ENCODE assay signal across 8 mouse cellular contexts in genomic region chr7:27489270-27489869, GRCm38 (mm10). TPM values are rescaled to one million over a fixed set of nuclear protein-coding genes. Genes with fewer than 3 reads are reported as not detected.
DNase-seq lines count a peak whose midpoint lies in the region; ATAC-seq and TF ChIP-seq lines count a peak whose summit lies in the region.

No protein-coding gene starts in this region.

- TF ChIP-seq EP300 in ES-Bruce4 (IDR thresholded peaks at IDR 0.05; ENCODE audit: insufficient read depth, low read depth, low read length) = no peak

- no peak overlapping the region for H3K4me3 ChIP-seq in kidney, embryonic 14.5 days (ENCODE audit: low read length)
- H3K4me3 ChIP-seq in kidney, adult 2 months (ENCODE audit: insufficient read depth, low read depth, low read length) = no peak overlapping the region
- 0 out of 2 replicates have a peak overlapping the region, but pooled peaks have one; percentile 0 for H3K4me3 ChIP-seq in ES-Bruce4 (ENCODE audit: low read depth, low read length)
- no peak overlapping the region for H3K4me3 ChIP-seq in limb, embryonic 12.5 days (replicated peaks)

- H3K4me2 ChIP-seq in kidney, embryonic 14.5 days (replicated peaks; ENCODE audit: low read depth, low read length) = no peak overlapping the region
- H3K4me2 ChIP-seq in limb, embryonic 12.5 days = no peak overlapping the region

- H3K27me3 ChIP-seq in kidney, embryonic 14.5 days (ENCODE audit: control insufficient read depth, insufficient read depth, low read length) = no peaks in the 10 kb centered on the region
- no peaks in the 10 kb centered on the region for H3K27me3 ChIP-seq in kidney, adult 2 months (replicated peaks; ENCODE audit: control insufficient read depth, insufficient read depth, low read length)
- H3K27me3 ChIP-seq in ES-Bruce4 (ENCODE audit: control insufficient read depth, insufficient read depth, low read length, poor library complexity, severe bottlenecking) = no peaks in the 10 kb centered on the region
- no peaks in the 10 kb centered on the region for H3K27me3 ChIP-seq in limb, embryonic 12.5 days

- 91% methylated on average over 24 of the region's 25 CpGs for WGBS in kidney, embryonic 14.5 days
- 76% methylated on average over 25 of the region's 25 CpGs for WGBS in kidney, adult 2 months
- 93% methylated on average over 24 of the region's 25 CpGs for WGBS in limb, embryonic 12.5 days

- H3K9ac ChIP-seq in kidney, embryonic 14.5 days (ENCODE audit: low read depth, low read length) = no peak overlapping the region
- peak overlapping the region; percentile 56 for H3K9ac ChIP-seq in ES-Bruce4 (ENCODE audit: low read depth, poor library complexity, severe bottlenecking)
- H3K9ac ChIP-seq in limb, embryonic 12.5 days (replicated peaks) = no peak overlapping the region

- H3K27ac ChIP-seq in kidney, embryonic 14.5 days (ENCODE audit: low read depth, low read length) = peak overlapping the region; percentile 94; the same call in 1 of the 2 replicates
- no peak overlapping the region; the same call in 1 of the 2 replicates for H3K27ac ChIP-seq in kidney, adult 2 months (ENCODE audit: insufficient read depth, low read depth, low read length)
- no peak overlapping the region for H3K27ac ChIP-seq in ES-Bruce4 (ENCODE audit: insufficient read depth, low read length)
- 0 out of 2 replicates have a peak overlapping the region, but pooled peaks have one; percentile 88 for H3K27ac ChIP-seq in limb, embryonic 12.5 days

- peaks cover 8% of the 10 kb centered on the region for H3K36me3 ChIP-seq in kidney, embryonic 14.5 days (ENCODE audit: control insufficient read depth, insufficient read depth, low read length)
- H3K36me3 ChIP-seq in kidney, adult 2 months (ENCODE audit: control insufficient read depth, insufficient read depth, low read length) = no peaks in the 10 kb centered on the region; the same call in 1 of the 2 replicates
- peaks cover 2% of the 10 kb centered on the region; the same call in 1 of the 2 replicates for H3K36me3 ChIP-seq in ES-Bruce4 (ENCODE audit: control insufficient read depth, insufficient read depth, low read length, poor library complexity, severe bottlenecking)
- H3K36me3 ChIP-seq in limb, embryonic 12.5 days = peaks cover 10% of the 10 kb centered on the region

- no peaks in the 10 kb centered on the region for H3K9me3 ChIP-seq in kidney, embryonic 14.5 days (ENCODE audit: control insufficient read depth, low read length)
- H3K9me3 ChIP-seq in ES-Bruce4 (replicated peaks; ENCODE audit: control insufficient read depth, insufficient read depth, low read length, poor library complexity, severe bottlenecking) = no peaks in the 10 kb centered on the region
- H3K9me3 ChIP-seq in limb, embryonic 12.5 days = no peaks in the 10 kb centered on the region

- TF ChIP-seq CTCF in kidney, adult 2 months (conservative IDR thresholded peaks at IDR 0.05; ENCODE audit: insufficient read depth, insufficient read length, low read depth, low read length) = no peak
- no peak for TF ChIP-seq CTCF in ES-Bruce4 (IDR thresholded peaks at IDR 0.05; ENCODE audit: low read depth, low read length)

- peaks cover 19% of the 10 kb centered on the region; the same call in 1 of the 2 replicates for H3K4me1 ChIP-seq in kidney, embryonic 14.5 days (ENCODE audit: control insufficient read depth, insufficient read depth, low read length)
- H3K4me1 ChIP-seq in kidney, adult 2 months (ENCODE audit: control insufficient read depth, insufficient read depth, low read length) = peaks cover 14% of the 10 kb centered on the region
- H3K4me1 ChIP-seq in ES-Bruce4 (ENCODE audit: control insufficient read depth, insufficient read depth, low read length) = peaks cover 12% of the 10 kb centered on the region
- H3K4me1 ChIP-seq in limb, embryonic 12.5 days (replicated peaks) = peaks cover 46% of the 10 kb centered on the region

- no peak for ATAC-seq in kidney, embryonic 14.5 days (ENCODE audit: low FRiP score, low TSS enrichment)
- no peak for ATAC-seq in limb, embryonic 12.5 days (ENCODE audit: insufficient number of reproducible peaks, insufficient read depth, low FRiP score, low TSS enrichment, low read depth)

- DNase-seq in cerebellum, adult 11 months = peak; percentile 49
- no peak for DNase-seq in cerebellum, postnatal 4 days (ENCODE audit: low spot score in 2 of 2)
- no peak for DNase-seq in kidney, adult 2 months
- DNase-seq in layer of hippocampus, adult 11-12 months (ENCODE audit: low spot score) = no peak
- no peak for DNase-seq in frontal cortex, postnatal 14 days (ENCODE audit: low spot score in 2 of 2)

- TF ChIP-seq POLR2A in kidney, adult 2 months (IDR thresholded peaks at IDR 0.05; ENCODE audit: low read depth, low read length) = no peak
- no peak for TF ChIP-seq POLR2A in ES-Bruce4 (IDR thresholded peaks at IDR 0.05; ENCODE audit: insufficient read depth, low read length)

RNA-seq across cellular contexts. Expression of gene Sertad1, which starts 2.7 kb away (rescaled TPM):
- polyA plus RNA-seq in kidney, embryonic 14.5 days (2014; fragmentation: Nextera tagmentation; extraction: Ambion mirVana) = 35.6 and 43.1 TPM in 2 replicates
- polyA plus RNA-seq in kidney, adult 2 months (2012; rRNA removed) = 19.4 and 23.7 TPM in 2 replicates
- 8.0 and 8.9 TPM in 2 replicates for polyA plus RNA-seq in ES-Bruce4 (2011; ENCODE audit: insufficient read depth, insufficient read length, low read depth, missing spikeins)
- 29.4 and 30.4 TPM in 2 replicates for polyA plus RNA-seq in limb, embryonic 12.5 days (2016; fragmentation: Nextera tagmentation; extraction: Ambion mirVana)

RNA-seq across cellular contexts. Expression of gene Prx, which starts 9.8 kb away (rescaled TPM):
- 1.2 and 1.6 TPM in 2 replicates for polyA plus RNA-seq in kidney, embryonic 14.5 days (2014; fragmentation: Nextera tagmentation; extraction: Ambion mirVana)
- 1.2 and 1.5 TPM in 2 replicates for polyA plus RNA-seq in kidney, adult 2 months (2012; rRNA removed)
- 4.2 and 5.7 TPM in 2 replicates for polyA plus RNA-seq in ES-Bruce4 (2011; ENCODE audit: insufficient read depth, insufficient read length, low read depth, missing spikeins)
- 5.6 and 6.1 TPM in 2 replicates for polyA plus RNA-seq in limb, embryonic 12.5 days (2016; fragmentation: Nextera tagmentation; extraction: Ambion mirVana)

RNA-seq across cellular contexts. Expression of gene Sertad3, which starts 15.8 kb away (rescaled TPM):
- polyA plus RNA-seq in kidney, embryonic 14.5 days (2014; fragmentation: Nextera tagmentation; extraction: Ambion mirVana) = 25.1 TPM in 2 replicates
- 9.0 and 12.8 TPM in 2 replicates for polyA plus RNA-seq in kidney, adult 2 months (2012; rRNA removed)
- 10.9 and 11.8 TPM in 2 replicates for polyA plus RNA-seq in ES-Bruce4 (2011; ENCODE audit: insufficient read depth, insufficient read length, low read depth, missing spikeins)
- polyA plus RNA-seq in limb, embryonic 12.5 days (2016; fragmentation: Nextera tagmentation; extraction: Ambion mirVana) = 29.4 and 30.3 TPM in 2 replicates

RNA-seq across cellular contexts. Expression of gene Hipk4, which starts 33.7 kb away (rescaled TPM):
- 0.80 and 1.1 TPM in 2 replicates for polyA plus RNA-seq in kidney, embryonic 14.5 days (2014; fragmentation: Nextera tagmentation; extraction: Ambion mirVana)
- polyA plus RNA-seq in kidney, adult 2 months (2012; rRNA removed) = 0.48 and 0.61 TPM in 2 replicates
- 1.4 and 1.5 TPM in 2 replicates for polyA plus RNA-seq in ES-Bruce4 (2011; ENCODE audit: insufficient read depth, insufficient read length, low read depth, missing spikeins)
- polyA plus RNA-seq in limb, embryonic 12.5 days (2016; fragmentation: Nextera tagmentation; extraction: Ambion mirVana) = 0.60 and 0.97 TPM in 2 replicates

RNA-seq across cellular contexts. Expression of gene Blvrb, which starts 41.6 kb away (rescaled TPM):
- polyA plus RNA-seq in kidney, embryonic 14.5 days (2014; fragmentation: Nextera tagmentation; extraction: Ambion mirVana) = 40.6 and 41.2 TPM in 2 replicates
- polyA plus RNA-seq in kidney, adult 2 months (2012; rRNA removed) = 47.1 and 47.8 TPM in 2 replicates
- 44.1 and 44.3 TPM in 2 replicates for polyA plus RNA-seq in ES-Bruce4 (2011; ENCODE audit: insufficient read depth, insufficient read length, low read depth, missing spikeins)
- 34.1 and 38.8 TPM in 2 replicates for polyA plus RNA-seq in limb, embryonic 12.5 days (2016; fragmentation: Nextera tagmentation; extraction: Ambion mirVana)

Comparison
In these comparisons a context has a peak if more than half of its experiments do, and no peak if none do; other contexts are left out.
1. H3K27ac ChIP-seq: peak in kidney, embryonic 14.5 days (single experiment) and limb, embryonic 12.5 days (single experiment); none in kidney, adult 2 months (single experiment) and ES-Bruce4 (single experiment).